Mouse (Mus musculus) C2C12 (cell line): ENCODE data around the gene 4932414N04Rik.

Experiments
- CTCF ChIP-seq: IDR thresholded peaks from one replicate; pipeline ENCODE4 v1.5.1; 2011; ENCODE audit not compliant: control insufficient read depth, insufficient read depth, insufficient read length
- MAX ChIP-seq: IDR thresholded peaks from one replicate; pipeline ENCODE4 v1.6.1; 2011; ENCODE audit warnings: mild to moderate bottlenecking, control low read depth
- MYOD1 ChIP-seq: IDR thresholded peaks from one replicate; pipeline ENCODE4 v1.6.1; 2011; ENCODE audit warnings: low read depth; ENCODE audit not compliant: control insufficient read depth, insufficient read length
- USF1 ChIP-seq: IDR thresholded peaks from one replicate; pipeline ENCODE4 v1.6.1; 2011; ENCODE audit warnings: low read depth, mild to moderate bottlenecking, control low read depth, moderate library complexity

DNA sequence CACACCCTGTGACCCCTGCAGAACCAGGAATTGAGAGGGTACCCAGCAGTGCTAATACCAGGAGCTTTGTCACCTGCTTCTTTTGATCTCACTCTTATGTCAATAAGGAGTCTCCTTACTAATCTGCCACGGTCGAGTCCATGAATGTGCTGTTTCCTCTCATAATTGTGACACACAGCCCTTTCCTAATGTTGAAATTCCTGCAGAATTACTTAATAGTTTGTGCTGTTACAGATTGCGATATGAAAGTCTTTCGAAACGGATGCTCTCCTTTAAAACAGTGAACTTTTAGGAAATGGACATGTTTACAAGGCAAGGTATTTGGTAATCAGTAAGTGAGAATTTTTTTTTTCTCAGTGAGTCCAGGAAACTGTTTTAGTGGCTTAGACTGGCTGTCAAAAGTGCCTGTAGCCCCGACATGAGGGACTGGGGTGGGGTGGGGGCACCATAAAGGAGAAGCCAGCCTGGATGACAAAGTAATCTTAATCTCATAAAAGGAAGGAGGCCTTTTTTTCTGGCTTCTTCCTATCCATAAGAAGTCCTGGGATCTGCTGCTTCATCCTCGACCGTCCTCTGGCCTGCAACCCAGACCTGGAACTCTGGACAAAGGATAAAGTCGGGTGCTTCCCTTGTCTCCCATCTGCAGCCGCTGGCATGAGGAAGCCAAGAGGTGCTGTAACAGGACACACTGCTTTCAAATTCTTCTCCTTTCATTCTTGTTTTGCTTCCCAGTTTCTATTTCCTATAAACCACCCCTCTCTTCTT lies 139.9 kb downstream of the 4932414N04Rik start:
- TF ChIP-seq MAX: no peak
- TF ChIP-seq CTCF: no peak
- no peak for TF ChIP-seq USF1
- TF ChIP-seq MYOD1: no peak
